Mouse (Mus musculus) lung, adult 10 weeks (tissue): ENCODE data around the gene Olfr734. TPM values are rescaled to one million over a fixed set of nuclear protein-coding genes. Genes with fewer than 3 reads are reported as not detected.

ENCODE experiments used
- polyA plus RNA-seq: library from polyadenylated mRNA; stranded (reverse); fragments of 350-450 nt; fragmentation: Illumina TruSeq; extraction: RNeasy Lipid Tissue Mini Kit (QIAGEN cat#74804); gene quantifications from one replicate; pipeline ENCODE4 v1.2.3, GENCODE M21; 2014; ENCODE audit warnings: low read depth, low replicate concordance; ENCODE audit not compliant: insufficient read depth

Gene Olfr734
- polyA plus RNA-seq, result not detected

DNA sequence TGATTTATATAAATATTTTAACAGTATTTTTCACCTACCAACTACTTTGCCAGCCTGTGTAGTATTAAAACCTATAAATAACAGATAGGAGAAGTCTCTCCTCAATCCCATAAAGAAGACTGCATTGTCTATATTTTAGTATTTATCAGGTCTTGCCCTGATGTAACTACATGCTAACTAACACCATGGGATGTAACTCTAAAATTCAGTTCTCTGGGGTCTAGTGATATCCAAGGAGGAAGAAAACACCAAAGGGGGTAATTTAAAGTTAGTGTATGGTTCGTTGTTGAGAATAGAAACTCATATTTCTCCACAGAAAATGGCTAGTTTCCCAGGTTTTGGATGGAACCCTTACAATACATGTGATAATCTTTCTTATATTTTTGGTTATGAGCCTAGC lies at the start of gene Olfr734:
TSS of gene Olfr734 (minus strand) at position 101 of the 400 bp plus-strand sequence.

DNA sequence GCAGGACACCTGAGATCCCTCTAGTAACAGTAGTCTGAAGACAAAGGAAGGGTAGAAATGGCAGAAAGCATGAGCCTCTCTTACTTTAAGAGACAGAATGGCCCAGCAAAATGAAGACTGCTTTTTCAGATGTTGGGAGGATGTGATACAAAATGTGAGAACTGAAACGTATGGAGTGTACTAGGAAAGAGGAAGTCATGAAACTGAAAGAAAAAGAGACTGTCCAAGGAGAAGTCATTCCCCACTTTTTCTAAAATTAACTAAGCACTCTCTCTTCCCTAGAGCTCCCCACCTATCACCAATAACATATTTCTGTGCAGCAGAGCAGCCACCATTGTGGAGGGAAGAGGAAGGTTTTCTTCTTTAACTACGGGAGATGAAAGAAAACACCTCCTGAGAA lies 31.0 kb upstream of the Olfr734 start, which contains the start of gene Tlr11:
TSS of gene Tlr11 (plus strand) at position 322 of the 400 bp plus-strand sequence.

DNA sequence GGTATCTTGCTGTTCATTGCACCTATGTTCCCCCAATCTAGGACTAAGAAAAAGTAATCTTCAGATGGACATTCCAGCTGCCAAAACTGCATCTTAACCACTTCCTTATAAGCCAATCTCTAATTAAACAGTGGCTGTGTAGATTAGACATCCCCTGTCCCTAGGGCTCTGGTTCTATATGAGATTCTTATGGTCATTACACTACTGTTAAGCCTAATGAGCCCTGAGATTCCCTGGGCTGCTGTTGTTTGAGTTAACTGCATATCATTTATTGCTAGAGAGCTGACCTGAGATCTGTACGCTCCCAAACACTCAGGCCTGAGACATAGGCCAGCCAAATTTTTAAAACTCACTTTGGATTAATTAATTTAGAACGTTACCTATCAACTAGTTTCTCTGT lies 22.2 kb upstream of the Olfr734 start, which contains the start of gene Olfr735:
TSS of gene Olfr735 (minus strand) at position 77 of the 400 bp plus-strand sequence.

DNA sequence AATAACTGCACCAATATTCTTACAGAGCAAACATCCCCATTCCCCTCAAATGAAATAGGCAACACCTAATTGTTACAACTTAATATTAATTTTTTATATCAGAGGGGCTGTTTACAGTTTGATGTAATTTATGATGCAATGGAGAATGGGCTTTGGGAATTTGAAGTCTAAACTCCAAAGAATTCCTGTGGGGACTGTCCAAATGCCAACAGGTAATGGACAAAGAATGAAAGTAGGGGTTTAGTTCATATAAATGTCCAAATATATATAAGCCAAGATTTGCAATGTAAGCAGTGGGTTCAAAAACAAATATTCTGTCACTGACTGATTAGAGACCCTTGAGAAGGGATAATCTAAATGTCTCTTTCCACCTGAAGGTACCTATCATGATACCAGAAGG lies 25.1 kb downstream of the Olfr734 start, which contains the start of gene Olfr733:
TSS of gene Olfr733 (minus strand) at position 101 of the 400 bp plus-strand sequence.

DNA sequence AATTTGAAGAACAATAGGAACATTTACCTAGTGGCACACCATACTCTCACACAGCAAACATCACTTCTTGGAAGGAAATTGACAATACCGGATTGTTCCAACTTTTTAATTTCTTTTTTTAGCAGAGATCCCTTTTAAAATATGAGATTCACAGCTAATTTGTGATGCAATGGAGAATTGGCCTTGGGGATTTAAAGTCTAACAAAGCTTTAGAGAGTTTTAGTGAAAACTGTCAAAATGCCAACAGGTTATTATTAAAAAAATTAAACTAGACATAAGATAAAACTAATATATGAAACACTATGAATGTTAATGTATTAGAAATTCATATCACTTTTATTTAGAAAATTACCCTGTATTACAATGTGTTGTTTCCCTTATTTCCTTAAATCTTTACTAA lies 42.5 kb downstream of the Olfr734 start, which contains the start of gene Olfr732:
TSS of gene Olfr732 (minus strand) at position 101 of the 400 bp plus-strand sequence.

Other genes with a start within 250 kb of the Olfr734 start
- gene Olfr726, start 235.8 kb downstream of the Olfr734 start, polyA plus RNA-seq, result not detected
- not detected for gene Olfr727, start 203.6 kb downstream of the Olfr734 start, polyA plus RNA-seq
- not detected for gene Olfr728, start 184.1 kb downstream of the Olfr734 start, polyA plus RNA-seq
- not detected for gene Olfr729, start 173.9 kb downstream of the Olfr734 start, polyA plus RNA-seq
- not detected for gene Olfr730, start 138.6 kb downstream of the Olfr734 start, polyA plus RNA-seq
- gene Olfr731, start 84.9 kb downstream of the Olfr734 start, polyA plus RNA-seq, result not detected
- not detected for gene Olfr732, start 42.6 kb downstream of the Olfr734 start, polyA plus RNA-seq
- not detected for gene Olfr733, start 25.2 kb downstream of the Olfr734 start, polyA plus RNA-seq
- not detected for gene Olfr735, start 22.1 kb upstream of the Olfr734 start, polyA plus RNA-seq
- gene Tlr11, start 31.2 kb upstream of the Olfr734 start, polyA plus RNA-seq, result 0.20 TPM
- not detected for gene Olfr736, start 54.4 kb upstream of the Olfr734 start, polyA plus RNA-seq
- not detected for gene Olfr738, start 80.8 kb upstream of the Olfr734 start, polyA plus RNA-seq
- gene Olfr739, start 91.9 kb upstream of the Olfr734 start, polyA plus RNA-seq, result not detected
- not detected for gene Olfr740, start 118.8 kb upstream of the Olfr734 start, polyA plus RNA-seq
- gene Olfr741, start 146.0 kb upstream of the Olfr734 start, polyA plus RNA-seq, result not detected
- gene Olfr742, start 176.8 kb upstream of the Olfr734 start, polyA plus RNA-seq, result not detected
- gene Olfr743, start 195.1 kb upstream of the Olfr734 start, polyA plus RNA-seq, result not detected